Mouse (Mus musculus): ENCODE measurements around the gene Gm20517. TPM values are rescaled to one million over a fixed set of nuclear protein-coding genes. Genes with fewer than 3 reads are reported as not detected.
"Not testable (repeated sequence)": the region's sequence is repeated elsewhere in the genome, so short reads cannot be mapped to it uniquely, and the experiment has no call there.

The Gm20517 gene
- polyA plus RNA-seq, 1 experiment from 2014 or later = 1.2 TPM

DNA sequence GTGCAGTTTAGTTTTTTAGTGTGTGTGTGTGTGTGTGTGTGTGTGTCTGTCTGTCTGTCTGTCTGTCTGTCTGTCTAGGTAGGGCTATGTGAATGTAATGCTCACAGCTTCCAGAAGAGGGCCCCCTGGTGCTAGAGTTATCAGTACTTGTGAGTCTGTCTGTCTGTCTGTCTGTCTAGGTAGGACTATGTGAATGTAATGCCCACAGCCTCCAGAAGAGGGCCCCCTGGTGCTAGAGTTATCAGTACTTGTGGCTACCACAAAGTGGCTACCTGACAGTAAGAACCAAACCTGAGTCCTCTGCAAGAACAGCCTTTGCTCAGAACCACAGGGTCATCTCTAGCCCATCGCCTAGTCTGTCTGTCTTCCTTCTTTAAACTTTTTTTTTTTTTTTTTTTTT lies 35.3 kb downstream of the Gm20517 start:
- H3K9me3 ChIP-seq (ENCODE audit: control insufficient read depth) = no peaks in the 10 kb centered on the region
- no peaks in the 10 kb centered on the region for H3K27me3 ChIP-seq (replicated peaks; ENCODE audit: control insufficient read depth, insufficient read depth, low read length)
- TF ChIP-seq CTCF (IDR thresholded peaks at IDR 0.05; ENCODE audit: low read depth) = peak; percentile 83
- 93% methylated on average over 1 of the region's 1 CpGs for WGBS
- H3K27ac ChIP-seq (ENCODE audit: low read depth, low read length) = no peak overlapping the region
- no peak overlapping the region for H3K4me3 ChIP-seq (ENCODE audit: low read depth, low read length)
- H3K4me1 ChIP-seq (replicated peaks; ENCODE audit: control insufficient read depth, insufficient read depth, low read length) = no peaks in the 10 kb centered on the region
- no peak overlapping the region for H3K4me2 ChIP-seq (replicated peaks; ENCODE audit: low read depth)
- peak; percentile 53 for ATAC-seq
- H3K36me3 ChIP-seq (ENCODE audit: control insufficient read depth, insufficient read depth) = 0 out of 2 replicates have a peak, but pooled peaks cover 4% of the 10 kb centered on the region
- H3K9ac ChIP-seq (ENCODE audit: low read depth, low read length) = no peak overlapping the region

DNA sequence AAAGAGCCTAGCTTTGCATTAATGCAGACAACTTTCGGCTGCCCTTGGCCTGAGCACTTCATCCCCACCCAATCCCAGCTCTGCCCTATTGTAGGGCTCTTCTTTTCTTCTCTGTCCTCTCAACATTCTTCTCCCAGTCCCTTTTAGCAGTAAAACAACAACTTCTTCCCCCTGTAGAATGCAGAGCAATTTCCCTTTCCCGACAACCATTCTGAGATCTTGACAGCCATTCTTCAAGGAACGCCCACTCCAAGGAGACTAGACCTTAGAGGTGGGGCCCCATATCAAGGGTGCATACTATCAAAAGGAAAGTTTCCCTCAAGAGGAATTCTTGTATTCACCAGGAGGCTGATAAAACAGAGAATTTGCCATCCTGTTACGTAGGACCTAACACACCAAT lies 37.6 kb downstream of the Gm20517 start:
- H3K9ac ChIP-seq (ENCODE audit: low read depth, low read length) = no peak overlapping the region
- H3K9me3 ChIP-seq (ENCODE audit: control insufficient read depth) = no peaks in the 10 kb centered on the region
- no peak for ATAC-seq
- WGBS = 58% methylated on average over 4 of the region's 4 CpGs
- no peak overlapping the region for H3K4me3 ChIP-seq (ENCODE audit: low read depth, low read length)
- no peak overlapping the region for H3K27ac ChIP-seq (ENCODE audit: low read depth, low read length)
- no peaks in the 10 kb centered on the region for H3K4me1 ChIP-seq (replicated peaks; ENCODE audit: control insufficient read depth, insufficient read depth, low read length)
- no peaks in the 10 kb centered on the region for H3K27me3 ChIP-seq (replicated peaks; ENCODE audit: control insufficient read depth, insufficient read depth, low read length)
- H3K36me3 ChIP-seq (ENCODE audit: control insufficient read depth, insufficient read depth) = 0 out of 2 replicates have a peak, but pooled peaks cover 10% of the 10 kb centered on the region
- no peak for TF ChIP-seq CTCF (IDR thresholded peaks at IDR 0.05; ENCODE audit: low read depth)
- H3K4me2 ChIP-seq (replicated peaks; ENCODE audit: low read depth) = no peak overlapping the region

DNA sequence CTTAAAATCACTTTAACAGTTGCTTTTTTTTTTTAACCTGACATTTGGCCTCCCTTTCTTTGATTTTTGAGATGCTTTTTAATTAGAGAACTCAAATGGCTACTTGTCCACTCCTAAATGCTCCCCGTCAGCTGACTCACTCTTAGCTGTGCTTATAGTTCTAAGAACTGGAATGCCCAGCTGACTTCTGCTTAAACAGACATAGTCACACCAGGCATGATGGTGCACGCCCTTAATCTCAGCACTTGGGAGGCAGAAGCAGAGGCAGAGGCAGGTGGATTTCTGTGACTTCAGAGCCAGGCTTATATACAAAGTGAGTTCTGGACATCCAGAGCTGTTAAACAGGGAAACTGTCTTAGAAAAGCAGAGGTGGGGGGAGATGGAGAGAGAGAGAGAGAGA lies 40.6 kb downstream of the Gm20517 start:
- TF ChIP-seq CTCF (IDR thresholded peaks at IDR 0.05; ENCODE audit: low read depth) = no peak
- Histone ChIP-seq H3K4me1 (replicated peaks; ENCODE audit: control insufficient read depth, insufficient read depth, low read length) (no peaks in the 10 kb centered on the region; the same call in 1 of the 2 replicates), H3K4me3 (ENCODE audit: low read depth, low read length) (no peak overlapping the region), H3K27ac (ENCODE audit: low read depth, low read length) (no peak overlapping the region), H3K9me3 (ENCODE audit: control insufficient read depth) (no peaks in the 10 kb centered on the region), H3K4me2 (replicated peaks; ENCODE audit: low read depth) (no peak overlapping the region), H3K27me3 (replicated peaks; ENCODE audit: control insufficient read depth, insufficient read depth, low read length) (no peaks in the 10 kb centered on the region), H3K36me3 (ENCODE audit: control insufficient read depth, insufficient read depth) (peaks cover 10% of the 10 kb centered on the region; the same call in 1 of the 2 replicates), H3K9ac (ENCODE audit: low read depth, low read length) (no peak overlapping the region)
- 90% methylated on average over 2 of the region's 2 CpGs for WGBS
- no peak for ATAC-seq

DNA sequence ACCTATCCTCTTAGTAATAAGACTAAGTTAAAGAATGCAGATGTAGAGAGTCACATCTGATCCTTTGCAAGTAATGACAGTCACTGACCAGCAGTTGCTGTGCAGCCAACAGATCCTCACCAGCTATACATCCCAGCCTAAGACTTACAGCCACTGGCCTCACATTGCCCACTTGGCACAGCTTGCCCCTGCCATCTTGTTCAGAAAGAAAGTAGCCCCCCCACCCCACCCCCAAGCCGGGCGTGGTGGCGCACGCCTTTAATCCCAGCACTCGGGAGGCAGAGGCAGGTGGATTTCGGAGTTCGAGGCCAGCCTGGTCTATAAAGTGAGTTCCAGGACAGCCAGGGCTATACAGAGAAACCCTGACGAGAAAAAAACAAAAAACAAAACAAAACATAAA lies 43.0 kb downstream of the Gm20517 start:
- H3K4me2 ChIP-seq (replicated peaks; ENCODE audit: low read depth); H3K27me3 ChIP-seq (replicated peaks; ENCODE audit: control insufficient read depth, insufficient read depth, low read length); H3K9ac ChIP-seq (ENCODE audit: low read depth, low read length); H3K4me1 ChIP-seq (replicated peaks; ENCODE audit: control insufficient read depth, insufficient read depth, low read length); H3K4me3 ChIP-seq (ENCODE audit: low read depth, low read length); H3K27ac ChIP-seq (ENCODE audit: low read depth, low read length); H3K9me3 ChIP-seq (ENCODE audit: control insufficient read depth); ATAC-seq; H3K36me3 ChIP-seq (ENCODE audit: control insufficient read depth, insufficient read depth): not testable (repeated sequence)
- 89% methylated on average over 8 of the region's 8 CpGs for WGBS

DNA sequence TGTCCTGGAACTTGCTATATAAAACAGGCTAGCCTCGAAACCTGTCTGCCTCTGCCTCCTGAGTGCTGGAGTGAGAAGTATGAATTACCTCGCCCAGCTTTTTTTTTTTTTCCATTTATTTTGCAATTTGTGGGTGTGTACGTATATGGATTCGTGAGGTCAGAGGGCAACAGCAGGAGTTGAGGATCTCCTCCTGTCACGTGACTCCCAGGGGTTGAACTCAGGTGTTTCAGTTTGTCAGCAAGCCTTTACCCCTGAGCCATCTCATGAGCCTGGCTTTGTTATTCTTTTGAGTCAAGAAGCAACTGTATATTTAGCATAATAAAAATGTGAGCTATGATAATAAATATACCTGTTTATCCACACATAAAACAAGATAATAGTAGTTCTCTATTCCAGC lies 44.3 kb downstream of the Gm20517 start:
- no peak for TF ChIP-seq CTCF (IDR thresholded peaks at IDR 0.05; ENCODE audit: low read depth)
- WGBS = 39% methylated on average over 5 of the region's 5 CpGs
- H3K27ac ChIP-seq (ENCODE audit: low read depth, low read length) = no peak overlapping the region
- peaks cover 5% of the 10 kb centered on the region; the same call in 1 of the 2 replicates for H3K36me3 ChIP-seq (ENCODE audit: control insufficient read depth, insufficient read depth)
- H3K4me2 ChIP-seq (replicated peaks; ENCODE audit: low read depth) = no peak overlapping the region
- H3K4me1 ChIP-seq (replicated peaks; ENCODE audit: control insufficient read depth, insufficient read depth, low read length) = no peaks in the 10 kb centered on the region; the same call in 1 of the 2 replicates
- H3K27me3 ChIP-seq (replicated peaks; ENCODE audit: control insufficient read depth, insufficient read depth, low read length) = no peaks in the 10 kb centered on the region
- H3K9ac ChIP-seq (ENCODE audit: low read depth, low read length) = no peak overlapping the region
- no peaks in the 10 kb centered on the region for H3K9me3 ChIP-seq (ENCODE audit: control insufficient read depth)
- no peak overlapping the region for H3K4me3 ChIP-seq (ENCODE audit: low read depth, low read length)
- ATAC-seq = no peak

DNA sequence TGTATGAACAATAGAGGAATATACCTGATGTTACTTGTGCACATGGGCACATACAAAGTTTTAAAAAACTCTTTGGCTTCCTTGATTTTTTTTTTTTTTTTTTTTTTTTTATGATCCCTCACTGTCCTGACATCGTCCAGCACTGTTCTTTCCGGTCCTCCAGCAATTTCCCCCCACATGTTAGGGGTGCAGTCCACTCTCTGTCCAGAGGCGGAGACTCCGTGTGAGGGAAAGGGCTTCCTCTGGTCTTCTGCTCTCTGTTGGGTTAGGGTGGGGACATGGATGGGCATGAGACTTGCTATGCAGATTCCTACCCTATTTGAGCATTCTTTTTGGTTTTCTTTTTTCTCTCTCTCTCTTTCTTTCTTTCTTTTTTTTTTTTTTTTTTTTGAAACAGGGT lies 46.5 kb downstream of the Gm20517 start:
- Histone ChIP-seq H3K36me3 (ENCODE audit: control insufficient read depth, insufficient read depth) (peaks cover 5% of the 10 kb centered on the region; the same call in 1 of the 2 replicates), H3K4me1 (replicated peaks; ENCODE audit: control insufficient read depth, insufficient read depth, low read length) (no peaks in the 10 kb centered on the region; the same call in 1 of the 2 replicates), H3K27ac (ENCODE audit: low read depth, low read length) (no peak overlapping the region), H3K4me2 (replicated peaks; ENCODE audit: low read depth) (no peak overlapping the region), H3K27me3 (replicated peaks; ENCODE audit: control insufficient read depth, insufficient read depth, low read length) (no peaks in the 10 kb centered on the region), H3K9me3 (ENCODE audit: control insufficient read depth) (no peaks in the 10 kb centered on the region), H3K4me3 (ENCODE audit: low read depth, low read length) (no peak overlapping the region), H3K9ac (ENCODE audit: low read depth, low read length) (no peak overlapping the region)
- ATAC-seq = no peak
- TF ChIP-seq CTCF (IDR thresholded peaks at IDR 0.05; ENCODE audit: low read depth) = no peak
- WGBS = 68% methylated on average over 4 of the region's 4 CpGs

DNA sequence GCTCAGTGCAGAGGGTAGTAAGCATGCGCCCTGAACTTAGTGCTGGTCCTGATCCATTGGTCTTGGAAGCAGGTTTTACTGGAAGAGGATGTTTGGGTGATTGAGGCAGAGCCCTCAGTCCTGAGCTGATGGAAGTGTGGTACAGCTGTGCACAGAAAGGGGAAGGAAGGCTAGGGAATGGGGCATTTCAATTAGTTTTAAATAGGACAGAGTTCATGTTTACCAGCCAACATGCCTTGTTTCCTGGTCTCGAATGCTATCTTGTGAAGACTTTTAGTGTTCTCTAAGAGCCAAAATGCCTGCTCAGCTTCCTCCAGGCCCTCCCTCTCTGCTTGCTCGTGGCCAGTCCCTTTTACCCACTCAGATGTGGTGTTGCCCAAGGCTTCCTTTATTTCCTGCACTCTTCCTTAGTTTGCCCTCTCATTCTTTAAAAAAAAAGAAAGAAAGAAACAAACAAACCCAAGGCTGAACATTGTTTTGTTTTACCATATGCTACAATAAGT lies 47.4 kb downstream of the Gm20517 start:
- H3K27me3 ChIP-seq (replicated peaks; ENCODE audit: control insufficient read depth, insufficient read depth, low read length) = no peaks in the 10 kb centered on the region

More for the DNA sequence above, 47.4 kb downstream of the Gm20517 start:
- H3K36me3 ChIP-seq (ENCODE audit: control insufficient read depth, insufficient read depth) = no peaks in the 10 kb centered on the region; the same call in 1 of the 2 replicates
- H3K9me3 ChIP-seq (ENCODE audit: control insufficient read depth) = no peaks in the 10 kb centered on the region
- no peak overlapping the region for H3K4me3 ChIP-seq (ENCODE audit: low read depth, low read length)
- H3K9ac ChIP-seq (ENCODE audit: low read depth, low read length) = no peak overlapping the region
- H3K4me2 ChIP-seq (replicated peaks; ENCODE audit: low read depth) = no peak overlapping the region
- no peak for ATAC-seq
- no peak for TF ChIP-seq CTCF (IDR thresholded peaks at IDR 0.05; ENCODE audit: low read depth)
- no peak overlapping the region for H3K27ac ChIP-seq (ENCODE audit: low read depth, low read length)
- no peaks in the 10 kb centered on the region; the same call in 1 of the 2 replicates for H3K4me1 ChIP-seq (replicated peaks; ENCODE audit: control insufficient read depth, insufficient read depth, low read length)
- 51% methylated on average over 3 of the region's 3 CpGs for WGBS
